ENCODE assay signal across 20 mouse cellular contexts in genomic region chr5:131797044-131797443, GRCm38 (mm10).
DNase-seq lines count a peak whose midpoint lies in the region; TF ChIP-seq lines count a peak whose summit lies in the region.
"Had no signal": no experiment of that assay in that cellular context is flagged by ENCODE, and none has a peak within 500 bp of the region (broad histone marks: within the 10 kb centered on the region; RNA-seq: fewer than 3 reads in every experiment).

No protein-coding gene starts in this region.

- DNase-seq in MEL (ENCODE audit: low read depth, low spot score) (no peak), MN1 (ENCODE audit: low spot score) (peak; percentile 76)
- peak; percentile 9 for DNase-seq in skeletal muscle tissue, adult 2 months (ENCODE audit: low read depth, low spot score)
- no peak for DNase-seq in adrenal gland, postnatal 4 days (ENCODE audit: low spot score in 2 of 2)
- DNase-seq in adrenal gland, adult 8-10 months: no peak
- DNase-seq: adrenal gland, adult 2 months; adrenal gland, postnatal 14 days; adrenal gland, postnatal 36 days; cerebellum, adult 11 months; cerebellum, adult 18-20 months; cerebellum, adult 8-10 months; cerebellum, adult 9-11 months; cerebellum, postnatal 14 days; cerebellum, postnatal 36 days; embryo, embryonic 11 days had no signal

- TF ChIP-seq CTCF in MEL (IDR thresholded peaks at IDR 0.05 in 2 of 3, conservative IDR thresholded peaks at IDR 0.05 in 1 of 3; ENCODE audit: control insufficient read depth in 1 of 3, insufficient read depth in 1 of 3, low read depth in 2 of 3, low read length in 3 of 3, poor library complexity in 1 of 3, severe bottlenecking in 1 of 3): no peak

- H3K9me3 ChIP-seq in MEL (replicated peaks; ENCODE audit: insufficient read depth, low read length): no peaks in the 10 kb centered on the region
- H3K9me3 ChIP-seq: embryonic facial prominence, embryonic 13.5 days; embryonic facial prominence, embryonic 15.5 days; forebrain, embryonic 10.5 days; forebrain, embryonic 12.5 days had no signal

- no peak overlapping the region for H3K9ac ChIP-seq in MEL (ENCODE audit: control insufficient read depth, low read depth, low read length, poor library complexity, severe bottlenecking)
- H3K9ac ChIP-seq: embryonic facial prominence, embryonic 13.5 days; embryonic facial prominence, embryonic 15.5 days; forebrain, embryonic 12.5 days had no signal

- no peak for TF ChIP-seq EP300 in MEL (IDR thresholded peaks at IDR 0.05; ENCODE audit: low read depth in 1 of 2, low read length in 2 of 2)

- no peak overlapping the region for H3K27ac ChIP-seq in MEL (ENCODE audit: control insufficient read depth, low read depth, low read length)
- H3K27ac ChIP-seq: embryonic facial prominence, embryonic 13.5 days; embryonic facial prominence, embryonic 15.5 days; forebrain, embryonic 10.5 days; forebrain, embryonic 12.5 days had no signal

- no peaks in the 10 kb centered on the region for H3K27me3 ChIP-seq in MEL (ENCODE audit: control insufficient read depth in 1 of 2, insufficient read depth in 2 of 2, low read length in 2 of 2)
- H3K27me3 ChIP-seq: embryonic facial prominence, embryonic 13.5 days; embryonic facial prominence, embryonic 15.5 days had no signal

- no peak overlapping the region for H3K4me3 ChIP-seq in MEL (ENCODE audit: control insufficient read depth in 1 of 2, insufficient read depth in 1 of 2, low read depth in 2 of 2, low read length in 2 of 2)
- H3K4me3 ChIP-seq: embryonic facial prominence, embryonic 13.5 days; embryonic facial prominence, embryonic 15.5 days; erythroblast, embryonic 14.5 days; forebrain, embryonic 10.5 days; forebrain, embryonic 12.5 days had no signal

- no peaks in the 10 kb centered on the region for H3K79me2 ChIP-seq in MEL (ENCODE audit: control insufficient read depth, insufficient read depth, low read length, poor library complexity)

- no peaks in the 10 kb centered on the region for H3K4me1 ChIP-seq in MEL (ENCODE audit: control insufficient read depth in 1 of 2, insufficient read depth in 2 of 2, low read length in 2 of 2)

- no peak for TF ChIP-seq RAD21 in MEL (IDR thresholded peaks at IDR 0.05; ENCODE audit: low read depth, low read length)

- no peak for TF ChIP-seq POLR2A in MEL (IDR thresholded peaks at IDR 0.05; ENCODE audit: control insufficient read depth in 1 of 2, insufficient read depth in 1 of 2, low read depth in 1 of 2, low read length in 2 of 2, poor library complexity in 1 of 2)

- no peaks in the 10 kb centered on the region for H3K36me3 ChIP-seq in MEL (ENCODE audit: control insufficient read depth in 1 of 2, insufficient read depth in 2 of 2, low read length in 2 of 2)
- H3K36me3 ChIP-seq: embryonic facial prominence, embryonic 13.5 days; embryonic facial prominence, embryonic 15.5 days; forebrain, embryonic 10.5 days; forebrain, embryonic 12.5 days had no signal

TF ChIP-seq in MEL, 35 proteins besides CTCF, POLR2A, EP300 and RAD21:
- TF ChIP-seq HCFC1 (IDR thresholded peaks at IDR 0.05; ENCODE audit: low read depth, low read length) (no peak), TCF12 (IDR thresholded peaks at IDR 0.05; ENCODE audit: low read depth, low read length) (peak; percentile 16; the same call in 1 of the 2 replicates)
TF ChIP-seq in MEL: peak in this region for 1.

Comparison
In these comparisons a context has a peak if more than half of its experiments do, and no peak if none do; other contexts are left out.
1. DNase-seq: peak in MN1 (single experiment) and skeletal muscle tissue, adult 2 months (single experiment); none in MEL (single experiment), adrenal gland, postnatal 4 days (0 of 2) and adrenal gland, adult 8-10 months (single experiment).